Mouse (Mus musculus): Measurements from ENCODE around the gene Card10.

- TF ChIP-seq CTCF (IDR thresholded peaks at IDR 0.05; ENCODE audit: extremely low read depth, insufficient read length, insufficient replicate concordance, low read depth, low read length), result no peak
- no peak for TF ChIP-seq POLR2A (IDR thresholded peaks at IDR 0.05; ENCODE audit: low read depth, low read length)
These were observed 47.6 kb downstream of the Card10 start for GRCm38 (mm10) chr15:78755226-78755625.

Data from small intestine, adult 2 months (tissue).